Mouse (Mus musculus): Measurements from ENCODE around the gene Slc30a2.
A peak's percentile ranks its signal among the peaks of the same experiment; 100 is the strongest.

DNA sequence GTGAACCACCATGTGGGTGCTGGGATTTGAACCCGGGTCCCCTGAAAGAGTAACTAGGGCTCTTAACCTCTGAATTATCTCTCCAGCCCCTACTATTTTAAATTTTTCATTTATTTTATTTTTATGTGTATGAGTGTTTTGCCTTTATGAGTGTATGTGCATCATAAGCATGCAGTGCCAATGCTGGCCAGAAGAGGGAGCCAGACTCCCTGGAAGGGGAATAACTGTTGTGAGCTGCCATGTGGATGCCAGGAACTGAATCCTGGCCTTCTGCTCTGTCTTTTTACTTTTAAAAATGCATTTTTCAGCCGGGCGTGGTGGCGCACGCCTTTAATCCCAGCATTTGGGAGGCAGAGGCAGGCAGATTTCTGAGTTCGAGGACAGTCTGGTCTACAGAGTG, 30.1 kb upstream of the Slc30a2 start:
- TF ChIP-seq CTCF (IDR thresholded peaks at IDR 0.05; ENCODE audit: low read depth) (peak; percentile 53), EP300 (IDR thresholded peaks at IDR 0.05; ENCODE audit: low read depth) (no peak)
